Mouse (Mus musculus) B cell, adult 2 months (primary cell): ENCODE measurements around the gene Il21r.

Source experiments
- DNase-seq, 2 experiments: peaks; one replicate each; pipeline ENCODE4 v3.0.0; 2022

Il21r gene

DNA sequence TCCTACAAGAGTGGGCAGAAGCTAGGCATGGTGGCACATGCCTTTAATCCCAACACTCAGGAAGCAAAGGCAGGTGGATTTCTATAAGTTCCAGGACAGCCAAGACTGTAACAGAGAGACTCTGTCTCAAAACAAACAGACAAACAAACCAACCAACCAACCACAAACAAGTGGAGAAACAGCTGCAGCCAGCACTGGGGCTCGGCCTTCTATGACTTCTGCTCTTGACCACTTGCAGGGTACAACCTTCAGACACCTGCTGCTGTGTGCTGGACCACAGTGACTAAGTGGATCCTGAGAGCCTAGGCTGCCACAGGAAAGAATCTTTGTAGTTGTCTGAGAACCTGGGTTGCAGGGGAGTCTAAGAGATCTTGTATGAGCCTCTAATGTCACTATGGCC lies 45.8 kb downstream of the Il21r start:
- DNase-seq = no peak

DNA sequence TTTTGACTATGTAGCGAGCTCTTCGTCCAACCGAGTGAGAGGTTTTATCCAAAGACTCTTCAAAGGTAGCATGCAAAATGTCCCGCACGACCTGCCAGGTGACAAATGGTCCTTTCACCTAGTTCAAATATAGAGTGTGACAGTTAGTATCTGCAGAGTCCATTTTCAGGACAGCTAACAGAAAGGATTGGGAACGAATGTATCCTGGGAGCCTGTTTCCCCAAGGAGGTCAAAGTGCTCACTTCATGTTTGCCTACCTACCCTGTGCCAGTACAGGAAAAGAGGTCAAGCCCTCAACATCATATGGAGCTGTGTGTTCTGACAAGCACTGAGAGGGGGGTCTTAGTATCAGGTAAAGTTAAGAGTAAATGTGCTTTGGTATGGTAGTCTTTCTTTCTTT lies 54.3 kb downstream of the Il21r start:
- no peak for DNase-seq

DNA sequence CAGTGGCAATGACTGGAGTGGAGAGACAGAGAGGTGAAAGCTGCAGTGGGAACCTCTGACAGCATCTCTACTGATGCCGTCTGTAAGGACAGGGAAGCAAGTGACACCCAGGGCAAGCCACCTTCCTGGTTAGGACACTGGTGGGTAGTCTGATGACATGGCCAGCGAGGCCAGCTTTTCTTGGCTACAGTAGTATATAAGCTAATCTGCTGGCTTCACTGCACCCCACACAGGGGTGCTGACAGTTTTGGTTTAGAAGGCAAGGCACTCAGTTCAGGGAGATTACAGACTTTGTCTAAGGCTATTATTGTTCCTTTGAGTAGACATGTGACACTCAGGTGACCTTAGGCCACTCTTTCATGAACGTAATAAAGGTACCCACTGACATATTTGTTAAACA lies 60.4 kb downstream of the Il21r start:
- DNase-seq = no peak

DNA sequence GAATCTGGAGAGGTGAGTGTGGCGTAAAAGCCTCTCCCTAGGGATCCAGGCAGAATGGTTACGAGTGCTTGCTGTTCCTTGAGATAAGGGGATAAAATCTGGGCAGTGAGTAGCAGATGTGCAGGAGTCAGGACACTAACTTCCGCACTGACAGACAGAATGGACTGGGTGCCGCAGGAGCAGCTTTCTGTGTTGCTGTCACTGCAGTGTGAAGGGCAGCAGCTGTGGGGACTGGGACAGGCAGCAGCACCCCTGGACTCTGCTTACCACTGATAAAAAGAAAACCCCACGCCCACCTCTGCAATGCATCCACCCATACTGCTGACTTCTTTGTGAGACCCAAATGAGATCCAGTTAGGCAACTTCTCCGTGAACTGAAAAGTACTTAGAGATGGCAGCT lies 67.6 kb downstream of the Il21r start:
- DNase-seq = no peak

DNA sequence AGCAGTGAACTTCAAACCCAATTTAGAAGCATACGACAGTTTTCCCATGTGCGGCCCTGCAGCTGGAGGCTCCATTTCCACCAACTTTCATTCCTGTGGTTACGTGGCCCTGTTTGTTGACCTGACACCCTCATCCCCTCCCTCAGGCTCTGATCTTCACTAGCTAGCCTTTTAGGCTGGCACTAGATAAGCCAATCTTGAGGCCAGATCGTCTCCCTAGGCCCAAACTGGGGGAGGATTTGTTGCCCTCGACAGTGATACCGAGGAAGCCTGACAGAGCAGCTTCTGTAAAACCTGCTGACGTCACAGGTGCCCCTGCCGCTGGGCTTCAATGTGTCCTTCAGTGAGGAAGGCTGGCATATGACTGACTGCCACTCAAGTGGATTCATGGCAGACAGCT lies 68.2 kb downstream of the Il21r start:
- DNase-seq = no peak

DNA sequence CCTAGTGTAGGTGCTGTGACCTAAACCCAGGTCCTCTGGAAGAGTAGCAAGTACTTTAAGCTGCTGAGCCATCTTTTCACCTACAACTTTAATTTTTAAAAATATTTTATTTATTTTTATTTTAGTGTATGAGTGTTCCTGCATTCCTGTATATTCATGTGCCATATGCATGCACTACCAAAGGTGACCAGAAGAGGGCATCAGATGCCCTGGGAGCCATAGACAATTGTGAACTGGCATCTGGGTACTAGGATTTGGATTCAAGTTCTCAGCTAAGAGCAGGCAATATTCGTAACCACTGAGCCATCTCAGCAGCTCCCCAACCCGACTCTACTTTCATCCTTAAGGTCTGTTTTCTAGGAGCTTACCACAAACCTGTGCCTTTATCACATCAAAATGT lies 71.7 kb downstream of the Il21r start:
- peak; percentile 70 to 72 for DNase-seq

DNA sequence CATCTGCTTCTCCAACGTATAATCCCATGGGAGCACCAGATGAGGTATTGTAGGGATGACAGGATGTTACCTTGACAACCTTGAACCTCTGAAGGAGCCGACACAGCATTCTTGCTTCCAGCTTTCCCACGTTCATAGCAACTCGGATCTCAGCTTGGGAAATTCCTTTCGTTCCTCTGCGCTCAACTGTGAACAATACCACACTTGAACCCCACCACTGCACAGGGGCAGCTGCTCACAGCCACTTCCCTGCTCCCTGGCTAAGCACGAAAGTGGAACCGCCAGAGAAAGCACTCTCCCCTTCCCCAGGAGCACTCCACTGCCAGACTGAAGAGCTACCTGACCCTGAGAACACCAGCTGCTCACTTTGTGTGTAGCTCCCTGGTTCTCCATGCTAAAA lies 75.5 kb downstream of the Il21r start:
- no peak for DNase-seq

DNA sequence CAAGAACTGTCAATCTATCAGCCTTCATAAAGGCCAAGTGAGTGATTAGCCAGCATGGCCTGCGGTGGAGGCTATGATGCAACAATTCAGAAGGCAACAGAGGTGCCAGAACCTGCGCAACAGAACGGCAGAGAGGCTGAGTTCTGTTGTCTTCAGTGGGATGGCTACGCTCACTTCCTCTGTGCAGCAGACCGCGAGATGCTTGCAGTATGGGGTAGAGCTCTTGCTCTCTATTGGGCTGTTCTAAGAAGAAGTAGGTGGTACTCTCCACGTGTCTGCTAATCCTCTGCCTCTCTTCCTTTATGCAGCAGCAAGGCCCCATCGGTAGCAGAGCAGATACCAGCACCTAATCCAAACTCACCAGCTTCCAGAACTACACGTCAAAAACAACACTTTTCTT lies 76.7 kb downstream of the Il21r start:
- DNase-seq = peak; percentile 4 to 8
